Mouse (Mus musculus) heart, postnatal 0 days (tissue): ENCODE results near the gene Oxnad1.
A peak's percentile ranks its signal among the peaks of the same experiment; 100 is the strongest.

ENCODE experiments used
- CTCF ChIP-seq: IDR thresholded peaks from 2 replicates; pipeline ENCODE4 v1.5.1; 2016; ENCODE audit warnings: antibody characterized with exemption, control low read depth, low read depth
- EP300 ChIP-seq: IDR thresholded peaks from 2 replicates; pipeline ENCODE4 v1.6.1; 2016; ENCODE audit warnings: antibody characterized with exemption, low read depth

GRCm38 (mm10) chr14:32076896-32077575, 8.1 kb upstream of the Oxnad1 start:
- TF ChIP-seq CTCF (peak; percentile 97), EP300 (no peak)
